Mouse (Mus musculus) fibroblast of lung, adult 2 months (primary cell): ENCODE measurements at regions not wholly inside any gene's neighbourhood (a gene's known extent, or its start where the extent isn't known, plus 50 kb on each side); places are given as distances from the start of the nearest gene placed in this dataset.

Experiments used
- DNase-seq: peaks from one replicate; pipeline ENCODE4 v3.0.0-alpha.2; 2011; ENCODE audit warnings: low read depth

- DNase-seq, result no peak
Observed at GRCm38 (mm10) chr9:43466883-43467282, 156.2 kb downstream of the Trim29 start.

GRCm38 (mm10) chr9:43469215-43469614 is 158.6 kb downstream of the Trim29 start:
- DNase-seq, result no peak

- DNase-seq, result no peak
Observed at GRCm38 (mm10) chr9:43472231-43472630, 161.6 kb downstream of the Trim29 start.

- no peak for DNase-seq
Observed at GRCm38 (mm10) chr9:43473164-43473563, 162.5 kb downstream of the Trim29 start.

- no peak for DNase-seq
Observed at GRCm38 (mm10) chr9:43473601-43474302, 163.1 kb downstream of the Trim29 start.

- DNase-seq, result no peak
Observed at GRCm38 (mm10) chr9:43474303-43474643, 163.6 kb downstream of the Trim29 start.

- no peak for DNase-seq
Observed at GRCm38 (mm10) chr9:43480826-43481591, 170.4 kb downstream of the Trim29 start.

- no peak for DNase-seq
Observed at GRCm38 (mm10) chr9:43482101-43483090, 171.7 kb downstream of the Trim29 start.

- no peak for DNase-seq
Observed at GRCm38 (mm10) chr9:43483195-43483594, 172.5 kb downstream of the Trim29 start.

- DNase-seq, result no peak
Observed at GRCm38 (mm10) chr9:43483906-43484305, 173.3 kb downstream of the Trim29 start.

GRCm38 (mm10) chr9:43486704-43487103 is 176.1 kb downstream of the Trim29 start:
- no peak for DNase-seq

- no peak for DNase-seq
Observed at GRCm38 (mm10) chr9:43489205-43489604, 178.6 kb downstream of the Trim29 start.

- DNase-seq, result no peak
Observed at GRCm38 (mm10) chr9:43491024-43491751, 180.5 kb downstream of the Trim29 start.

- DNase-seq, result no peak
Observed at GRCm38 (mm10) chr9:43492236-43493000, 181.8 kb downstream of the Trim29 start.

- no peak for DNase-seq
Observed at GRCm38 (mm10) chr9:43498596-43498995, 187.9 kb downstream of the Trim29 start.

GRCm38 (mm10) chr9:43504270-43504932 is 193.8 kb downstream of the Trim29 start:
- no peak for DNase-seq

- no peak for DNase-seq
Observed at GRCm38 (mm10) chr9:43505856-43506255, 195.2 kb downstream of the Trim29 start.

- DNase-seq, result no peak
Observed at GRCm38 (mm10) chr9:43506276-43506675, 195.6 kb downstream of the Trim29 start.

GRCm38 (mm10) chr9:43512806-43513205 is 202.2 kb downstream of the Trim29 start:
- no peak for DNase-seq

- DNase-seq, result no peak
Observed at GRCm38 (mm10) chr9:43514731-43515458, 204.2 kb downstream of the Trim29 start.
